Mouse (Mus musculus) kidney, embryonic 16.5 days (tissue): Measurements from ENCODE around the gene Itpr3. TPM values are rescaled to one million over a fixed set of nuclear protein-coding genes. Genes with fewer than 3 reads are reported as not detected.

ENCODE experiments used
- microRNA-seq: library from miRNA; unstranded; fragments of <30 nt; microRNA quantifications from one replicate; pipeline ENCODE4, GENCODE M21; 2016
- polyA plus RNA-seq: library from polyadenylated mRNA; unstranded; fragments of >200 nt; fragmentation: Nextera tagmentation; extraction: Ambion mirVana; gene quantifications from 2 replicates; pipeline ENCODE4 v1.2.1, GENCODE M21; 2015

The Itpr3 gene
- polyA plus RNA-seq, 1 experiment from 2014 or later: 9.3 TPM

Small RNA genes lying within 50 kb of the gene (microRNA-seq; reads per million reads assigned to microRNA genes)
- not detected for gene Mir7677

Other genes with a start within 250 kb of the Itpr3 start
- not detected in 2 replicates for gene Nkx2-5, start 212.3 kb upstream of the Itpr3 start, polyA plus RNA-seq
- gene Kifc5b, start 140.2 kb upstream of the Itpr3 start, polyA plus RNA-seq: 8.2 and 10.8 TPM in 2 replicates
- 9.3 and 9.4 TPM in 2 replicates for gene Phf1, start 124.3 kb upstream of the Itpr3 start, polyA plus RNA-seq
- 187 and 203 TPM in 2 replicates for gene Cuta, start 117.7 kb upstream of the Itpr3 start, polyA plus RNA-seq
- gene Syngap1, start 116.1 kb upstream of the Itpr3 start, polyA plus RNA-seq: 1.1 and 2.2 TPM in 2 replicates
- 19.9 and 20.1 TPM in 2 replicates for gene Zbtb9, start 84.1 kb upstream of the Itpr3 start, polyA plus RNA-seq
- gene Bak1, start 28.3 kb upstream of the Itpr3 start, polyA plus RNA-seq: 7.4 and 9.5 TPM in 2 replicates
- 266 TPM in 2 replicates for gene Uqcc2, start 76.6 kb downstream of the Itpr3 start, polyA plus RNA-seq
- 0.15 and 0.19 TPM in 2 replicates for gene Ip6k3, start 110.5 kb downstream of the Itpr3 start, polyA plus RNA-seq
- gene Lemd2, start 147.2 kb downstream of the Itpr3 start, polyA plus RNA-seq: 9.7 and 10.0 TPM in 2 replicates